Mouse (Mus musculus) c-Kit-positive CD71-positive TER-119-positive erythroid progenitor cells, embryonic 14.5 days (primary cell): Measurements from ENCODE around the gene Nfkbid.
"Not testable (repeated sequence)": the region's sequence is repeated elsewhere in the genome, so short reads cannot be mapped to it uniquely, and the experiment has no call there.

ENCODE experiments used
- DNase-seq: peaks from one replicate; pipeline ENCODE4 v3.0.0-alpha.2; 2013; ENCODE audit warnings: low spot score

Gene Nfkbid

GRCm38 (mm10) chr7:30464816-30465300 is 43.3 kb downstream of the Nfkbid start:
- DNase-seq: no peak

- DNase-seq: peak; percentile 40
Measured at GRCm38 (mm10) chr7:30472411-30472810, 50.9 kb downstream of the Nfkbid start.

- DNase-seq: no peak
Measured at GRCm38 (mm10) chr7:30474999-30475398, 53.5 kb downstream of the Nfkbid start.

GRCm38 (mm10) chr7:30476136-30476535 is 54.6 kb downstream of the Nfkbid start:
- not testable (repeated sequence) for DNase-seq

- no peak for DNase-seq
Measured at GRCm38 (mm10) chr7:30477415-30478381, 56.2 kb downstream of the Nfkbid start.
